Mouse (Mus musculus) heart, embryonic 12.5 days (tissue): Measurements from ENCODE around the gene Xpo6. TPM values are rescaled to one million over a fixed set of nuclear protein-coding genes. Genes with fewer than 3 reads are reported as not detected.

Source experiments
- ATAC-seq: fragments of 200-750 bp; cut with Nextera tagmentation; 2 replicates; pipeline ENCODE4 v1.8.0; 2017; ENCODE audit warnings: moderate TSS enrichment, moderate library complexity; ENCODE audit not compliant: insufficient number of reproducible peaks, low FRiP score
- H3K27ac ChIP-seq: fragments of 300-500 bp; sonication (generic); 2 replicates; pipeline ENCODE4 v1.5.1; 2016; ENCODE audit warnings: mild to moderate bottlenecking, moderate library complexity; ENCODE audit not compliant: poor library complexity, severe bottlenecking
- H3K27me3 ChIP-seq: fragments of 300-500 bp; sonication (generic); replicated peaks from 2 replicates; pipeline ENCODE4 v1.6.1; 2016; ENCODE audit warnings: mild to moderate bottlenecking, moderate library complexity
- H3K36me3 ChIP-seq: fragments of 300-500 bp; sonication (generic); 2 replicates; pipeline ENCODE4 v1.6.1; 2016; ENCODE audit warnings: mild to moderate bottlenecking, moderate library complexity
- H3K4me1 ChIP-seq: fragments of 300-500 bp; sonication (generic); replicated peaks from 2 replicates; pipeline ENCODE4 v1.6.1; 2016; ENCODE audit warnings: mild to moderate bottlenecking
- H3K4me2 ChIP-seq: fragments of 300-500 bp; sonication (generic); 2 replicates; pipeline ENCODE4 v1.6.1; 2016; ENCODE audit warnings: mild to moderate bottlenecking, moderate library complexity
- H3K4me3 ChIP-seq: fragments of 300-500 bp; sonication (generic); 2 replicates; pipeline ENCODE4 v1.5.1; 2016; ENCODE audit warnings: mild to moderate bottlenecking
- H3K9ac ChIP-seq: fragments of 300-500 bp; sonication (generic); 2 replicates; pipeline ENCODE4 v1.6.1; 2016; ENCODE audit warnings: mild to moderate bottlenecking, moderate library complexity
- H3K9me3 ChIP-seq: fragments of 300-500 bp; sonication (generic); replicated peaks from 2 replicates; pipeline ENCODE4 v1.6.1; 2016; ENCODE audit warnings: mild to moderate bottlenecking, moderate library complexity
- WGBS: fragments of 180-500 bp; shearing (Covaris S2); methylation state at CpG from one replicate; pipeline ENCODE4 v1.1.7; 2016; 5-methylcytosine and 5-hydroxymethylcytosine counted together
- polyA plus RNA-seq: library from polyadenylated mRNA; unstranded; fragments of >200 nt; fragmentation: Nextera tagmentation; extraction: Ambion mirVana; gene quantifications from 2 replicates; pipeline ENCODE4 v1.2.1, GENCODE M21; 2016

Gene Xpo6
- polyA plus RNA-seq, 1 experiment from 2014 or later, result 44.7 TPM

- H3K4me3 ChIP-seq, result peak within 1 kb of the TSS; percentile 81
- peak within 1 kb of the TSS; percentile 82 for H3K9ac ChIP-seq
- H3K27me3 ChIP-seq, result peaks cover 65% of the 10 kb centered on the region
- WGBS, result under 1% methylated on average over 49 of the region's 49 CpGs
- 0 out of 2 replicates have a peak, but pooled peaks have one; percentile 33 for ATAC-seq
- H3K36me3 ChIP-seq, result no peaks in the 10 kb centered on the region
- peaks cover 43% of the 10 kb centered on the region for H3K4me1 ChIP-seq
- H3K9me3 ChIP-seq, result no peaks in the 10 kb centered on the region
- no peak within 1 kb of the TSS for H3K27ac ChIP-seq
- H3K4me2 ChIP-seq, result peak within 1 kb of the TSS; percentile 99
Measured at GRCm38 (mm10) chr7:126082286-126082741, 118.0 kb downstream of the Xpo6 start, which contains the start of gene Gsg1l. Gsg1l (minus strand) TSS chr7:126082411.

GRCm38 (mm10) chr7:126081727-126082285 is 118.5 kb downstream of the Xpo6 start:
- no peak overlapping the region for H3K27ac ChIP-seq
- H3K27me3 ChIP-seq, result peaks cover 65% of the 10 kb centered on the region
- peak; percentile 27; the same call in 1 of the 2 replicates for ATAC-seq
- H3K9ac ChIP-seq, result peak overlapping the region; percentile 82
- no peaks in the 10 kb centered on the region for H3K36me3 ChIP-seq
- peak overlapping the region; percentile 99 for H3K4me2 ChIP-seq
- 2% methylated on average over 71 of the region's 80 CpGs for whole genome bisulfite sequencing
- peak overlapping the region; percentile 81 for H3K4me3 ChIP-seq
- H3K4me1 ChIP-seq, result peaks cover 38% of the 10 kb centered on the region
- H3K9me3 ChIP-seq, result no peaks in the 10 kb centered on the region

GRCm38 (mm10) chr7:126080949-126081654 is 119.2 kb downstream of the Xpo6 start:
- 0 out of 2 replicates have a peak, but pooled peaks have one; percentile 3 for ATAC-seq
- H3K4me3 ChIP-seq, result peak overlapping the region; percentile 81
- H3K27me3 ChIP-seq, result peaks cover 65% of the 10 kb centered on the region
- H3K9ac ChIP-seq, result peak overlapping the region; percentile 82
- H3K4me2 ChIP-seq, result peak overlapping the region; percentile 99
- H3K27ac ChIP-seq, result no peak overlapping the region
- H3K9me3 ChIP-seq, result no peaks in the 10 kb centered on the region
- 17% methylated on average over 16 of the region's 16 CpGs for WGBS
- no peaks in the 10 kb centered on the region for H3K36me3 ChIP-seq
- peaks cover 30% of the 10 kb centered on the region for H3K4me1 ChIP-seq

- Histone ChIP-seq H3K9me3 (no peaks in the 10 kb centered on the region), H3K27me3 (peaks cover 30% of the 10 kb centered on the region), H3K27ac (no peak overlapping the region), H3K36me3 (no peaks in the 10 kb centered on the region), H3K4me1 (peaks cover 11% of the 10 kb centered on the region; the same call in 1 of the 2 replicates), H3K4me3 (no peak overlapping the region), H3K9ac (no peak overlapping the region), H3K4me2 (no peak overlapping the region)
- no peak for ATAC-seq
- WGBS, result 80% methylated on average over 1 of the region's 1 CpGs
Measured at GRCm38 (mm10) chr7:126076935-126077334, 123.4 kb downstream of the Xpo6 start.

GRCm38 (mm10) chr7:126075058-126075457 is 125.2 kb downstream of the Xpo6 start:
- H3K4me2 ChIP-seq, result no peak overlapping the region
- H3K4me3 ChIP-seq, result no peak overlapping the region
- no peak overlapping the region for H3K27ac ChIP-seq
- WGBS, result 50% methylated on average over 9 of the region's 9 CpGs
- H3K4me1 ChIP-seq, result peaks cover 11% of the 10 kb centered on the region; the same call in 1 of the 2 replicates
- H3K27me3 ChIP-seq, result peaks cover 12% of the 10 kb centered on the region
- H3K36me3 ChIP-seq, result no peaks in the 10 kb centered on the region
- H3K9ac ChIP-seq, result no peak overlapping the region
- no peaks in the 10 kb centered on the region for H3K9me3 ChIP-seq
- 0 out of 2 replicates have a peak, but pooled peaks have one; percentile 13 for ATAC-seq

- H3K4me3 ChIP-seq, result no peak overlapping the region
- WGBS, result 91% methylated on average over 4 of the region's 4 CpGs
- ATAC-seq, result no peak
Measured at GRCm38 (mm10) chr7:126070321-126070720, 130.0 kb downstream of the Xpo6 start.

GRCm38 (mm10) chr7:126066777-126067176 is 133.5 kb downstream of the Xpo6 start:
- H3K4me2 ChIP-seq, result no peak overlapping the region

More at GRCm38 (mm10) chr7:126070321-126070720, 130.0 kb downstream of the Xpo6 start:
- H3K4me2 ChIP-seq, result no peak overlapping the region
- H3K27me3 ChIP-seq, result 0 out of 2 replicates have a peak, but pooled peaks cover 3% of the 10 kb centered on the region
- peaks cover 31% of the 10 kb centered on the region for H3K4me1 ChIP-seq
- no peak overlapping the region for H3K9ac ChIP-seq
- 0 out of 2 replicates have a peak, but pooled peaks cover 2% of the 10 kb centered on the region for H3K36me3 ChIP-seq
- no peaks in the 10 kb centered on the region; the same call in 1 of the 2 replicates for H3K9me3 ChIP-seq
- no peak overlapping the region for H3K27ac ChIP-seq

GRCm38 (mm10) chr7:126065243-126065876 is 134.9 kb downstream of the Xpo6 start:
- 39% methylated on average over 5 of the region's 5 CpGs for WGBS
- Histone ChIP-seq H3K9ac (no peak overlapping the region), H3K27ac (no peak overlapping the region), H3K9me3 (peaks cover 3% of the 10 kb centered on the region), H3K36me3 (0 out of 2 replicates have a peak, but pooled peaks cover 5% of the 10 kb centered on the region), H3K4me3 (no peak overlapping the region), H3K27me3 (peaks cover 14% of the 10 kb centered on the region), H3K4me1 (peaks cover 31% of the 10 kb centered on the region), H3K4me2 (no peak overlapping the region)
- ATAC-seq, result no peak

More at GRCm38 (mm10) chr7:126066777-126067176, 133.5 kb downstream of the Xpo6 start:
- peaks cover 31% of the 10 kb centered on the region for H3K4me1 ChIP-seq
- WGBS, result 53% methylated on average over 14 of the region's 14 CpGs
- H3K27me3 ChIP-seq, result 0 out of 2 replicates have a peak, but pooled peaks cover 3% of the 10 kb centered on the region
- H3K4me3 ChIP-seq, result no peak overlapping the region
- ATAC-seq, result no peak
- peaks cover 3% of the 10 kb centered on the region for H3K9me3 ChIP-seq
- H3K27ac ChIP-seq, result no peak overlapping the region
- H3K9ac ChIP-seq, result no peak overlapping the region
- H3K36me3 ChIP-seq, result 0 out of 2 replicates have a peak, but pooled peaks cover 5% of the 10 kb centered on the region

- no peak overlapping the region for H3K4me2 ChIP-seq
- ATAC-seq, result no peak
- no peak overlapping the region for H3K27ac ChIP-seq
- no peak overlapping the region for H3K9ac ChIP-seq
- H3K4me1 ChIP-seq, result peaks cover 34% of the 10 kb centered on the region
- 0 out of 2 replicates have a peak, but pooled peaks cover 2% of the 10 kb centered on the region for H3K36me3 ChIP-seq
- WGBS, result 86% methylated on average over 4 of the region's 4 CpGs
- peaks cover 15% of the 10 kb centered on the region for H3K27me3 ChIP-seq
- H3K9me3 ChIP-seq, result peaks cover 3% of the 10 kb centered on the region; the same call in 1 of the 2 replicates
- H3K4me3 ChIP-seq, result no peak overlapping the region
Measured at GRCm38 (mm10) chr7:126062228-126062627, 138.1 kb downstream of the Xpo6 start.

GRCm38 (mm10) chr7:126058918-126059317 is 141.4 kb downstream of the Xpo6 start:
- H3K27me3 ChIP-seq, result peaks cover 30% of the 10 kb centered on the region
- H3K9ac ChIP-seq, result no peak overlapping the region
- no peak overlapping the region for H3K4me3 ChIP-seq
- H3K9me3 ChIP-seq, result no peaks in the 10 kb centered on the region
- H3K4me1 ChIP-seq, result peaks cover 26% of the 10 kb centered on the region
- no peak overlapping the region for H3K27ac ChIP-seq
- H3K4me2 ChIP-seq, result no peak overlapping the region
- H3K36me3 ChIP-seq, result no peaks in the 10 kb centered on the region
- WGBS, result 67% methylated on average over 7 of the region's 7 CpGs
- ATAC-seq, result no peak
